Mouse (Mus musculus) neutrophil, adult 83 days (primary cell): ENCODE data around the gene Adamts12. TPM values are rescaled to one million over a fixed set of nuclear protein-coding genes. Genes with fewer than 3 reads are reported as not detected.

Experiments
- total RNA-seq, 2 experiments: library from RNA; stranded (reverse); gene quantifications; one replicate each; pipeline ENCODE4 v1.2.4; 2023

Adamts12 gene
- under 1 TPM; 0.07 to 0.20 TPM for total RNA-seq

GRCm38 (mm10) chr15:11064558-11065411, at the start of gene Adamts12:
Gene Adamts12, plus strand, starts transcription at chr15:11064790.

GRCm38 (mm10) chr15:11037711-11038110, 26.9 kb upstream of the Adamts12 start, which contains the start of gene Rxfp3:
Gene Rxfp3, minus strand, starts transcription at chr15:11037991.

Other genes with a start within 250 kb of the Adamts12 start
- gene C1qtnf3, start 112.5 kb upstream of the Adamts12 start, total RNA-seq: not detected
- gene Amacr, start 83.0 kb upstream of the Adamts12 start, total RNA-seq: 1 to 10 TPM in 1 of 2 experiments, under 1 TPM in 1; 0.71 to 1.1 TPM
- gene Slc45a2, start 64.1 kb upstream of the Adamts12 start, total RNA-seq: not detected
- gene Rxfp3, start 26.8 kb upstream of the Adamts12 start, total RNA-seq: not detected